Mouse (Mus musculus) central nervous system, embryonic 18 days (tissue): ENCODE measurements around the gene Agap2. TPM values are rescaled to one million over a fixed set of nuclear protein-coding genes. Genes with fewer than 3 reads are reported as not detected.

Experiments
- polyA plus RNA-seq: library from polyadenylated mRNA; depleted of rRNA; stranded (reverse); fragments of >200 nt; gene quantifications from 2 replicates; pipeline ENCODE4 v1.2.3, GENCODE M21; 2012; rRNA removed

Gene Agap2
- polyA plus RNA-seq = 143 and 168 TPM in 2 replicates

DNA sequence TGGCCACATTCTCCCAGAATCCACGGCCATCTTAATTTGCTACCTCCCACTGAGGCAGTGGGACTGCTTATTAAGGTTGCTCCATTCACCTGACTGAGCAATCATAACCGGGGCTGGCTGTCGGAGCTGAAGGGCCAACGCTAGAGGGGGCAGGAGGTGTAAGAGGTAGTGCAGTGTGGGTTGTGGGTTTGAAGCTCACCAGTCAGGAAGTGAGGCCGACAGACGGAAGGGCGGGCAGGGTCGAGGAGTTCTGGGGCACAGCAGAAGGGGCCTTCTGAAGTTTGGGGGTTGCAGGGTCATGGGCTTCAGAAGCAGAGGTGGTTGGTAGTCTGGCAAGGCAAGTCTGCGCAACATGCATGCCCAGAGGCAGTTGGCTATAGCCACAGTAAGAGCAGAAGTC is at the start of gene Agap2:
TSS of gene Agap2 (plus strand) at position 205 of the 400 bp plus-strand sequence.

DNA sequence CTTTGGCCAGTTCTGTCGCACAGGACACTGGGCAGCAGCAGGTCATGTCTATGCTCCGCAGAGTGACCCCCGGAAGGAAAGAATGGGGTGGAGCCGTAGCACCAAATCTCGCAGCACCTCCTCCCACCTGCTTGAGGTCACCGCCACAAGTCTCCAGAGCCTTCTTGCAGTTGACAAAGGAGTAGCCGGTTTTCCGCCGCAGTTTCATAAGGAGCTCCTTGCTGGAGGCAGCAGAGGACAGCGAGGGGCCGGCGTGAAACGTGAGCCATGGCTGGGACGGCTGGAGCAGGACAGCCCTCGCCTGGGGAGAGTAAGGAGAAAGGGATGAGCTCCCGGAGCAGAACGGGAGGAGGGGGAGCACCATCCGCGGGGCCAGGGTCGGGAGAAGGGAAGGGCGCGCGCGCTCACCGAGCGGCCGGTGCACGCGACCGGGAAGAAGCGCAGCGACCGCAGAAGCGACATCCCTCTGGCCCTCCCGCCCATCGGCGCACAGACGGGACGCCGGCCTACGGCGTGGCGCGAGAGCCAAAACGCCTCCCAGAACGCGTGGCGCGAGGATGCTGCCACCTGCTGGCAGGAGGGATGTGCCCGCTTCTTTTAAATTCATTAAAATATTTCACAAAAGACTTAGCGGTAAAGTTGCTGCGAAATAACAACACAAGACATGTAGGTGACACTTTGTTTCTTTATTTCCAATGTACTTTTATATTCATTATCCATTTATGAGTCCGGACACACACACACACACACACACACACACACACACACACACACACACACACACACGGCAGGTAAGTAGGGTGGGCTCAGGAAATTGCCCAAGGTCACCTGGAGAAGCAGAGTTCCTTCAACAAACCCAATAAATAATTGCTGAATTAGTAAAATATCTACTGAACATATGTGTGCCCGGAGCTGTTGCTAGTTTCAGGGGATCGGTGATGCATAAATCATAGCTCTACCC is 44.5 kb upstream of the Agap2 start, which contains the start of gene Tsfm:
TSS of gene Tsfm (minus strand) at position 505 of the 961 bp plus-strand sequence.

DNA sequence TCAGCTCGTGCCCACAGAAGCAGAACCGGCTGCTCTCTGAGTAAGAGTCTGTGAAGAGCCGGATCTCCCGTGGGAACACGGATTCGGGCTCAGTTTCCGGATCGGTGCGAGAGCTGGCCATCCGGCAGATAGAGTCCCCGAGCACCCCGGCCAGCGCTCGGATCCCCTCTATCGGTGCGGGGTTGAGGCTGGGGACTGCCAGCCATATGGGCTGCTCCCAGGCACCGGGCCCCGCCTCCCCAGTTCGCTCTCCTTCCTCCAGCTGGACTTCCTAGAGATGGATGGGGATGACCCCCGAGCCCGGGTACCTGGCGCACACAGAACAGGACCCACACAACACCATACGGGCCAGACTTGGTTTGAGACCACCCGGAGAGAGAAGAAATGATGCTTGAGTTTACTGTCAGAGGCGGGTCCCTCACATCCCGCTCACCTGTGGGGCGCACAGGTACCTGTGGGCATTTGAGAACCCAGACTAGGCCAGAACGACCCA is 33.8 kb upstream of the Agap2 start, which contains the start of the genes Mettl1 and Eef1akmt3:
TSS of gene Mettl1 (plus strand) at position 141 of the 493 bp plus-strand sequence.
TSS of gene Eef1akmt3 (minus strand) at position 240 of the 493 bp plus-strand sequence.

DNA sequence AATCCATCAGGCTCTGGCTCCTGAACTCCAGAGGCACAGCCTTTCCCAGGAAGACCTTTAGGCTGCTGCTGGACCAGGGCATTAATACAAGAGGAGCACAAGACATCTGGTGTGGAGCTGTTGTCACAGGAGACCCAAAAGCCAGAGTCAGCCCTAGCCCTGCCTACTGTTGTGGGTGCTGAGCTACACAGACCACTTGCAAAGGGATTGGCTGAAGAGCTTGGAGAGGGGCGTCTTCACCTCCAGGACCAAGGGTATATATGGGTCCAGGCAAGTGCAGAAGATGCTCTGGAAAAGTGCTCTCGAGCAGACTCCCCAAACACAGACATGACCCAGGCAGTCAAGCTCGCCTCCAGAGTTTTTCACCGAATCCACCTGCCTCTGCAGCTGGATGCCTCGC is 27.1 kb upstream of the Agap2 start, which contains the start of gene Cyp27b1:
TSS of gene Cyp27b1 (plus strand) at position 297 of the 400 bp plus-strand sequence.

DNA sequence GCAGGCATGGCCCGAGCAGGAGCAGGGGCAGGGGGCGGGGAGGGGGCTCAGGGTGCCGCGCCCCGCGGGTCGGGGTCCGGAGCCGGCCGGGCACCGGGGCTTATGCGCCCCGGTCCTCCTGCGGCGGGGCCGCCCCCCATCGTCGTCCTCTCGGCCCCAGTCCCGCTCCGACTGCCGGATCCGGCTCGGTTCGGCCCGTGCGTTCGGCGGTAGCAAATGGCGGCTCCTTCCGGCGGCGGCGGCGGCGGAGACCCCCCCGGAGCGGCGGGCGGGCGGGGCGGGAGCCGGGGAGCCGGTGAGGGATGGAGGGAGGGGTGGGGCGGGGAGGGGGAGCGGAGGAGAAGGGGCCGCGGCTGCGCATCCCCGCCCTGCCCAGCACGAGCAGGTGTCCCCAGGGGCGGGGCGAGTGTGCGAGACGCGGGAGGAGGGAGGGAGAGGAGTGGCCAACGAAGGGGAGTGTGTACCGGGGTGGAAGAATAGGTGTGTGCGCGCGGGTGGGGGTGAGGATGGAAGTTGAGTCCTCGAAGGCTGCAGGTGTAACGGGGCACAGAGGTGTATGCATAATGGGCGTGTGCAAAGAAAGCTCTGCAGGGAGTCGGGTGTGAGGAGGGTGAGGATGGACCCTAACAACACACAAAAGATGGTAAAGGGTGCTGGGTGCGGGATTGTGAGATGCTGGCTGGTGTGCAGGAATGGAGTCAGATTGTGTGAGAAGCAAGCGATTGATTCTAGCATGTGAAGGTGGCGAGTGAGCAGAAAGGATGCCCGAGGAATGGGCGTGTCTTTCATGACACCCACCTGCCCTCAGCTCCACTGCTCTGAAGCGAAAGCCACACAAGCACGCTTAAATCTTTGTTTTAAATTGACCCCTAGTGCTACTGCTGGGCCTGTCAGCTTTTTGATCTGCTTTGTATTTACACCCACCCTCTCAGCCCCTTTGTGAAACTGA is 14.8 kb upstream of the Agap2 start, which contains the start of gene March9:
TSS of gene March9 (minus strand) at position 217 of the 949 bp plus-strand sequence.

DNA sequence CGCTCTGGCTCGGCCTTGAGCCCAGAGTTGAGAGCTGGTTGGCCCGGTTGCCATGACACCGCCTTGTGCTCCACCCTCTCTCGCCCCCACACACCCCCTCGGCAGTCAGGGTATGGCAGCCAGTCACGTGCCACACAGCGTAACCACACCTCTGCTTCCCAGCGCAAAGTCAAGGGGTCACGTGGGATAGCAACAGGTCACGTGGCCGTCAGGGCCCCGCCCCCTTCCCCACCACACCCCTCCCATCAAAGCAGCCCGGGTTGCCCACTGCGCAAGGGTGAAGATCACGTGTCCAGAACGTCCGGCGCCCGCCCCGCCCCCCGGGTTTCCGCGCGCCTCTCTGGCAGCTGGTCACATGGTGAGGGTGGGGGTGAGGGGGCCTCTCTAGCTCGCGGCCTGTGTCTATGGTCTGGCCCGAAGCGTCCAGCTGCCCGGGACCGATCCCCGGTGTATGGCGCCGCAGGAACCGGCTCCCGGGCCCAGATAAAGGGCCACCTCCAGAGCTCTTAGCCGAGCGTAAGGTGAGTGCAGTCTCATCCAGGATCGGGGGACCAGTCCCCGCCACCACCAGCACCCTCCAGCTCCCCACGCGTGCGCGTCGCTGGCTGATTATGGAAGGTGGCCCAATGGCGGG is 11.7 kb upstream of the Agap2 start, which contains the start of gene Cdk4:
TSS of gene Cdk4 (plus strand) at position 296 of the 634 bp plus-strand sequence.

DNA sequence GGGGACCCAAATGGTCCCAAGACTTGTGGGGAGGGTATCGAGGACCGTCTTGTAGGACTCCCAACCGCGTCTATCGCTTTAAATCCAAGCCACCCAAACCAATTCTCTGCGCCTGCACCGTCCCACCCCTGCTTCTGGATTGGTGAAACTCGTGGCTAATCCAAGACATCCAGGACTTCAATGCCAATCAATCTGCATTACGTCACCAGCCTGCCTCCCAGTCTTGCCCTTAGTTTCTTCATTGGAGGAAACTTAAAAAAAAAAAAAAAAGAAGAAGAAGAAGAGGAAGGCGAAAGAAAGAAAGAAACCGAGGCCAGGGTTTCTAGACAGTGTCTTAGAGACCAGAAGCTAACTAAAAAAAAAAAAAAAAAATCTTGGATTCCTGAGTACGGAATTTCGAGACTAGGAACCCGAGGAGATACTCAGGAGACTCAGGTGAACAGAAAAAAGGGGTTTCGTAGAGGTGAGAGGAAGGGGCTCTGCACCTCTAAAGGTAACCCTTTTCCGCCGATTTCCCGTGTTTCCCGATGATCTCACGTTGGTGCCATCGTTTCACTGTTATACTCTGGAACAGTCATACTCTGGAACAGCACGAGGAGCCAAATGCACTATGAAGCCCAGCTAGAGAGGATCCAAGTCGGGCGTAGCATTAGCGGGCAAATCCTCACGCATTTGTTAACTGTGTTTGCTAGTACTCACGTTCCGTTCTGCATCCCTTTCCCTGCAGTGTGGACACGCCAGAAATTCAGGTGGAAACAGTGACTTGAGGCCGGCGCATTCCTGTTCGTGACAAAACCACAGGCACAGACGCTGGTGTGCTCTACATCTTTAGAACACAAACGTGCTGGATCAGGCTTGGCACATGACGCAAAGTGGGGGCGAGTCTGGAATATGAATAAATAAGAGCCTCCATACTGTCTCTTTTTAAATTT is 4.6 kb upstream of the Agap2 start, which contains the start of gene Tspan31:
TSS of gene Tspan31 (minus strand) at position 75 of the 932 bp plus-strand sequence.

DNA sequence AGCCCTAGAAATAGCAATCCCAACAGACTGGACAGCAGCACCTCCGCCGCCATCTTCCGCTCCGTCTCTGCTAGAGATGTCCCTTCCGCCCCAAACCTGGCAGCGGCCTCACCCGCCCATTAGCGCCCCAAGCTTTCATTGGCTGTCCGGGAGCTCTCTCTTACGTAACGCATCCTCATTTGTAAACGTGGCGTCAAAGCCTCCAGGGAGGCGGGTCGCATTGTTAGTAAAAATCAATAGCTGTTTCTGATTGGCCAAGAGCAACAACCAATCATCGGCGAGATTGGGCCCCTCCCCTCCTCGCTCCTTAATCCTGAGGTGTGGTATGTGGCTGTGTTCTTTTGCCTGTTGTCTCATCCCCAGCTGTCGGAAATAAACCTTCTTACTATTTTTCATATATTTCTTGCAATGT is 46.0 kb downstream of the Agap2 start, which contains the start of gene Os9:
TSS of gene Os9 (minus strand) at position 66 of the 412 bp plus-strand sequence.

Other genes starting within 250 kb of the Agap2 start
- 11.9 and 12.4 TPM in 2 replicates for gene Atp23, start 173.9 kb upstream of the Agap2 start, polyA plus RNA-seq
- 49.6 and 51.2 TPM in 2 replicates for gene Ctdsp2, start 96.6 kb upstream of the Agap2 start, polyA plus RNA-seq
- 0.31 and 2.3 TPM in 2 replicates for gene Avil, start 74.6 kb upstream of the Agap2 start, polyA plus RNA-seq
- 40.5 and 47.7 TPM in 2 replicates for gene Tsfm, start 44.4 kb upstream of the Agap2 start, polyA plus RNA-seq
- gene Mettl1, start 33.9 kb upstream of the Agap2 start, polyA plus RNA-seq = 16.7 and 18.3 TPM in 2 replicates
- gene Eef1akmt3, start 33.8 kb upstream of the Agap2 start, polyA plus RNA-seq = 0.39 and 0.47 TPM in 2 replicates
- gene Cyp27b1, start 27.0 kb upstream of the Agap2 start, polyA plus RNA-seq = 0.88 and 0.91 TPM in 2 replicates
- gene March9, start 15.1 kb upstream of the Agap2 start, polyA plus RNA-seq = 37.5 and 40.2 TPM in 2 replicates
- gene Cdk4, start 11.8 kb upstream of the Agap2 start, polyA plus RNA-seq = 579 and 618 TPM in 2 replicates
- gene Tspan31, start 5.0 kb upstream of the Agap2 start, polyA plus RNA-seq = 74.7 and 75.1 TPM in 2 replicates
- 71.6 and 74.0 TPM in 2 replicates for gene Os9, start 45.8 kb downstream of the Agap2 start, polyA plus RNA-seq
- 62.2 and 78.3 TPM in 2 replicates for gene B4galnt1, start 89.9 kb downstream of the Agap2 start, polyA plus RNA-seq
- gene Slc26a10, start 105.4 kb downstream of the Agap2 start, polyA plus RNA-seq = 0.56 and 1.0 TPM in 2 replicates
- 75.2 and 81.9 TPM in 2 replicates for gene Arhgef25, start 114.8 kb downstream of the Agap2 start, polyA plus RNA-seq
- gene Dtx3, start 120.4 kb downstream of the Agap2 start, polyA plus RNA-seq = 422 and 436 TPM in 2 replicates
- 23.6 and 23.7 TPM in 2 replicates for gene Pip4k2c, start 136.3 kb downstream of the Agap2 start, polyA plus RNA-seq
- gene Kif5a, start 188.1 kb downstream of the Agap2 start, polyA plus RNA-seq = 162 and 165 TPM in 2 replicates
- 336 TPM in 2 replicates for gene Dctn2, start 191.1 kb downstream of the Agap2 start, polyA plus RNA-seq
- gene Mbd6, start 213.7 kb downstream of the Agap2 start, polyA plus RNA-seq = 26.6 and 33.0 TPM in 2 replicates
- 94.5 and 96.6 TPM in 2 replicates for gene Mars, start 236.5 kb downstream of the Agap2 start, polyA plus RNA-seq
- gene Arhgap9, start 246.7 kb downstream of the Agap2 start, polyA plus RNA-seq = 0.48 and 0.60 TPM in 2 replicates